Mouse (Mus musculus): ENCODE measurements around the gene Myo1a. TPM values are rescaled to one million over a fixed set of nuclear protein-coding genes. Genes with fewer than 3 reads are reported as not detected.
"Not testable (repeated sequence)": the region's sequence is repeated elsewhere in the genome, so short reads cannot be mapped to it uniquely, and the experiment has no call there.

The Myo1a gene
- polyA plus RNA-seq, 1 experiment from 2014 or later, result 0.17 TPM

GRCm38 (mm10) chr10:127747254-127747653, 42.3 kb downstream of the Myo1a start:
- Histone ChIP-seq H3K4me3 (replicated peaks) (no peak overlapping the region), H3K4me2 (no peak overlapping the region), H3K36me3 (peaks cover 53% of the 10 kb centered on the region), H3K9me3 (replicated peaks) (no peaks in the 10 kb centered on the region), H3K27ac (peak overlapping the region; percentile 69; the same call in 1 of the 2 replicates), H3K9ac (no peak overlapping the region), H3K4me1 (replicated peaks) (peaks cover 37% of the 10 kb centered on the region), H3K27me3 (no peaks in the 10 kb centered on the region)
- ATAC-seq (ENCODE audit: low read depth), result no peak
- no peak for DNase-seq
- 84% methylated on average over 8 of the region's 8 CpGs for WGBS (ENCODE audit: insufficient replicate concordance)

- H3K36me3 ChIP-seq, result peaks cover 35% of the 10 kb centered on the region
- DNase-seq (no peak), ATAC-seq (ENCODE audit: low read depth) (peak; percentile 64)
- H3K27me3 ChIP-seq, result no peaks in the 10 kb centered on the region
- H3K4me2 ChIP-seq, result peak overlapping the region; percentile 28
- H3K4me1 ChIP-seq (replicated peaks), result peaks cover 44% of the 10 kb centered on the region
- peak overlapping the region; percentile 27 for H3K4me3 ChIP-seq (replicated peaks)
- H3K9me3 ChIP-seq (replicated peaks), result no peaks in the 10 kb centered on the region
- WGBS (ENCODE audit: insufficient replicate concordance), result 27% methylated on average over 8 of the region's 8 CpGs
- H3K27ac ChIP-seq, result peak overlapping the region; percentile 69
- H3K9ac ChIP-seq, result no peak overlapping the region
Observed at GRCm38 (mm10) chr10:127748847-127749612, 44.1 kb downstream of the Myo1a start.

GRCm38 (mm10) chr10:127750136-127750777, 45.3 kb downstream of the Myo1a start:
- peak overlapping the region; percentile 69 for H3K27ac ChIP-seq
- peak overlapping the region; percentile 4 for H3K9ac ChIP-seq
- 55% methylated on average over 24 of the region's 24 CpGs for WGBS (ENCODE audit: insufficient replicate concordance)
- H3K9me3 ChIP-seq (replicated peaks), result no peaks in the 10 kb centered on the region
- peak overlapping the region; percentile 28 for H3K4me2 ChIP-seq
- peaks cover 51% of the 10 kb centered on the region for H3K4me1 ChIP-seq (replicated peaks)
- peak overlapping the region; percentile 27 for H3K4me3 ChIP-seq (replicated peaks)
- H3K27me3 ChIP-seq, result no peaks in the 10 kb centered on the region
- ATAC-seq (ENCODE audit: low read depth) (no peak), DNase-seq (no peak)
- H3K36me3 ChIP-seq, result peaks cover 24% of the 10 kb centered on the region

GRCm38 (mm10) chr10:127751548-127751947, 46.6 kb downstream of the Myo1a start, which contains the start of gene Gpr182:
Gene Gpr182 (minus strand): TSS chr10:127751732.
- peak; percentile 34 for ATAC-seq (ENCODE audit: low read depth)
- WGBS (ENCODE audit: insufficient replicate concordance), result 29% methylated on average over 8 of the region's 8 CpGs
- peak within 1 kb of the TSS; percentile 4; the same call in 1 of the 2 replicates for H3K9ac ChIP-seq
- H3K4me1 ChIP-seq (replicated peaks), result peaks cover 56% of the 10 kb centered on the region
- no peak for DNase-seq
- H3K4me3 ChIP-seq (replicated peaks), result peak within 1 kb of the TSS; percentile 27
- H3K27me3 ChIP-seq, result no peaks in the 10 kb centered on the region
- H3K9me3 ChIP-seq (replicated peaks), result no peaks in the 10 kb centered on the region
- peak within 1 kb of the TSS; percentile 50 for H3K27ac ChIP-seq
- peak within 1 kb of the TSS; percentile 28 for H3K4me2 ChIP-seq
- H3K36me3 ChIP-seq, result peaks cover 15% of the 10 kb centered on the region

- no peak overlapping the region for H3K4me3 ChIP-seq (replicated peaks)
- peaks cover 52% of the 10 kb centered on the region for H3K4me1 ChIP-seq (replicated peaks)
- 41% methylated on average over 6 of the region's 6 CpGs for WGBS (ENCODE audit: insufficient replicate concordance)
- ATAC-seq (ENCODE audit: low read depth), result no peak
- no peak for DNase-seq
- H3K27ac ChIP-seq, result no peak overlapping the region; the same call in 1 of the 2 replicates
- H3K27me3 ChIP-seq, result no peaks in the 10 kb centered on the region
- H3K36me3 ChIP-seq, result no peaks in the 10 kb centered on the region
- H3K9ac ChIP-seq, result no peak overlapping the region
- H3K4me2 ChIP-seq, result no peak overlapping the region
- H3K9me3 ChIP-seq (replicated peaks), result 0 out of 2 replicates have a peak, but pooled peaks cover 4% of the 10 kb centered on the region
Observed at GRCm38 (mm10) chr10:127754566-127755166, 49.7 kb downstream of the Myo1a start.

- Histone ChIP-seq H3K4me3 (replicated peaks) (no peak overlapping the region), H3K27me3 (no peaks in the 10 kb centered on the region), H3K9ac (no peak overlapping the region), H3K4me2 (no peak overlapping the region), H3K27ac (no peak overlapping the region), H3K36me3 (no peaks in the 10 kb centered on the region), H3K4me1 (replicated peaks) (peaks cover 49% of the 10 kb centered on the region), H3K9me3 (replicated peaks) (0 out of 2 replicates have a peak, but pooled peaks cover 4% of the 10 kb centered on the region)
- 36% methylated on average over 3 of the region's 3 CpGs for WGBS (ENCODE audit: insufficient replicate concordance)
- ATAC-seq (ENCODE audit: low read depth) (no peak), DNase-seq (no peak)
Observed at GRCm38 (mm10) chr10:127755246-127755645, 50.3 kb downstream of the Myo1a start.

GRCm38 (mm10) chr10:127755770-127756468, 50.9 kb downstream of the Myo1a start:
- no peaks in the 10 kb centered on the region for H3K27me3 ChIP-seq
- 0 out of 2 replicates have a peak, but pooled peaks cover 4% of the 10 kb centered on the region for H3K9me3 ChIP-seq (replicated peaks)
- no peak for ATAC-seq (ENCODE audit: low read depth)
- no peaks in the 10 kb centered on the region for H3K36me3 ChIP-seq
- peaks cover 47% of the 10 kb centered on the region for H3K4me1 ChIP-seq (replicated peaks)
- H3K4me3 ChIP-seq (replicated peaks), result peak overlapping the region; percentile 29
- no peak overlapping the region for H3K9ac ChIP-seq
- H3K27ac ChIP-seq, result no peak overlapping the region; the same call in 1 of the 2 replicates
- WGBS (ENCODE audit: insufficient replicate concordance), result 14% methylated on average over 18 of the region's 18 CpGs
- H3K4me2 ChIP-seq, result peak overlapping the region; percentile 54
- DNase-seq, result no peak

- peaks cover 36% of the 10 kb centered on the region for H3K4me1 ChIP-seq (replicated peaks)
- peak within 1 kb of the TSS; percentile 47 for H3K27ac ChIP-seq
- H3K36me3 ChIP-seq, result no peaks in the 10 kb centered on the region
- 62% methylated on average over 9 of the region's 9 CpGs for WGBS (ENCODE audit: insufficient replicate concordance)
- H3K9me3 ChIP-seq (replicated peaks), result 0 out of 2 replicates have a peak, but pooled peaks cover 4% of the 10 kb centered on the region
- H3K4me3 ChIP-seq (replicated peaks), result no peak within 1 kb of the TSS
- no peaks in the 10 kb centered on the region for H3K27me3 ChIP-seq
- no peak within 1 kb of the TSS for H3K9ac ChIP-seq
- ATAC-seq (ENCODE audit: low read depth) (0 out of 2 replicates have a peak, but pooled peaks have one; percentile 27), DNase-seq (no peak)
- no peak within 1 kb of the TSS for H3K4me2 ChIP-seq
Observed at GRCm38 (mm10) chr10:127759181-127760110, 54.5 kb downstream of the Myo1a start, which contains the start of the genes Rdh1 and Rdh16f1. Gene Rdh1 (plus strand): TSS chr10:127759721. Gene Rdh16f1 (plus strand): TSS chr10:127759787.

- peaks cover 16% of the 10 kb centered on the region for H3K4me1 ChIP-seq (replicated peaks)
- not testable (repeated sequence) for H3K4me2 ChIP-seq; ATAC-seq (ENCODE audit: low read depth); H3K27ac ChIP-seq; H3K9ac ChIP-seq; H3K4me3 ChIP-seq (replicated peaks); H3K36me3 ChIP-seq; H3K9me3 ChIP-seq (replicated peaks); H3K27me3 ChIP-seq; DNase-seq
- WGBS (ENCODE audit: insufficient replicate concordance), result 63% methylated on average over 10 of the region's 10 CpGs
Observed at GRCm38 (mm10) chr10:127762926-127763325, 58.0 kb downstream of the Myo1a start.

Measured in liver, embryonic 13.5 days (tissue).